Mouse (Mus musculus) lung, embryonic 14.5 days (tissue): ENCODE data around the gene Zkscan17. TPM values are rescaled to one million over a fixed set of nuclear protein-coding genes. Genes with fewer than 3 reads are reported as not detected.

Experiments used
- ATAC-seq: fragments of 200-750 bp; cut with Nextera tagmentation; 2 replicates; pipeline ENCODE4 v1.8.0; 2017; ENCODE audit warnings: mild to moderate bottlenecking, moderate TSS enrichment, moderate library complexity; ENCODE audit not compliant: insufficient read depth
- DNase-seq: peaks from one replicate; pipeline ENCODE4 v3.0.0-alpha.2; 2015
- H3K27ac ChIP-seq: fragments of 300-500 bp; sonication (generic); 2 replicates; pipeline ENCODE4 v1.5.1; 2014; ENCODE audit warnings: low read depth, mild to moderate bottlenecking, moderate library complexity
- H3K27me3 ChIP-seq: fragments of 300-500 bp; sonication (generic); 2 replicates; pipeline ENCODE4 v1.6.1; 2014; ENCODE audit warnings: low read length, control low read depth; ENCODE audit not compliant: insufficient read depth
- H3K36me3 ChIP-seq: fragments of 300-500 bp; sonication (generic); 2 replicates; pipeline ENCODE4 v1.6.1; 2014; ENCODE audit warnings: control low read depth; ENCODE audit not compliant: insufficient read depth
- H3K4me1 ChIP-seq: fragments of 300-500 bp; sonication (generic); 2 replicates; pipeline ENCODE4 v1.6.1; 2014; ENCODE audit warnings: antibody characterized with exemption, control low read depth; ENCODE audit not compliant: insufficient read depth
- H3K4me2 ChIP-seq: fragments of 300-500 bp; sonication (generic); 2 replicates; pipeline ENCODE4 v1.6.1; 2014; ENCODE audit warnings: mild to moderate bottlenecking
- H3K4me3 ChIP-seq: fragments of 300-500 bp; sonication (generic); 2 replicates; pipeline ENCODE4 v1.5.1; 2014; ENCODE audit warnings: low read depth, low read length
- H3K9ac ChIP-seq: fragments of 300-500 bp; sonication (generic); 2 replicates; pipeline ENCODE4 v1.6.1; 2014
- H3K9me3 ChIP-seq: fragments of 300-500 bp; sonication (generic); 2 replicates; pipeline ENCODE4 v1.6.1; 2016; ENCODE audit warnings: low read depth, low read length, control low read depth
- CTCF ChIP-seq: IDR thresholded peaks from 2 replicates; pipeline ENCODE4 v1.5.1; 2016; ENCODE audit warnings: antibody characterized with exemption, low read depth
- WGBS: fragments of 180-500 bp; shearing (Covaris S2); extraction: QIAGEN DNeasy Blood & Tissue Kit; methylation state at CpG from one replicate; pipeline ENCODE4 v1.1.7; 2014; 5-methylcytosine and 5-hydroxymethylcytosine counted together
- polyA plus RNA-seq: library from polyadenylated mRNA; unstranded; fragments of >200 nt; fragmentation: Nextera tagmentation; extraction: Ambion mirVana; gene quantifications from 2 replicates; pipeline ENCODE4 v1.2.1, GENCODE M21; 2014

The Zkscan17 gene
- polyA plus RNA-seq, 1 experiment from 2014 or later: 30.9 TPM

DNA sequence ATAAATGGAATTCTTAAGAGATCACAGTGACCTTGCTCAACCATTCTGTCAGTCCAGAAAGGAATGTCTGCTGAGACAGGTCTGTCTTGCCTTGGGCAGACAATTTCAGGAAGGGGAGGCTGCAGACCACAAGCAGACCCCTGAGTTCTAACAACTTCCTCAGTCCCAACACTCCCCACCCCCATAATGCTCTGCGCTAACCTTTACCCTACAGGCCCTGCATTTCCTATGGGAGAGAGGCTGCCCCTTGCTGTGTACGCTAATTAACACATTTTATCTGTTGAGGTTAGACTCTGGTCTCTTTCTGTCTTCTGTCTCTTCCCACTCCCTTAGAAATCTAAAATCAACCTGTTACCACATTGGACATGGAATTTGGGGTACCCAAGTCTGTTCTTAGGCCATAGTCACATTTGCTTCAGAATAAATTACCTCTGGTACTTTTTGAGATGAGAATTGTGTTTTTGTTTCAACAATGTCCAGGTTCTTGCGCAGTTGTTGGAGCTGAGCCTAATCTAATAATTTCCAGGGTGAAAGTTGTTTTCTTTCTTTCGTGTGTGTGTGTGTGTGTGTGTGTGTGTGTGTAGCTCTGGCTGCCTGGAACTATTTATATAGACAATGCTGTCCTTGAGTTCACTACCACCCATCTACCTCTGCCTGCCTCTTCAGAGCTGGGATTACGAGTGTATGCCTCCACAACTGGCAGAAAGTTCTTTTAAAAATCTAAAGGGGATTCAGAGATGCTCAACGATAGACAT lies 6.6 kb downstream of the Zkscan17 start:
- no peak for DNase-seq
- Histone ChIP-seq H3K27ac (no peak overlapping the region), H3K4me2 (no peak overlapping the region), H3K4me1 (no peaks in the 10 kb centered on the region), H3K4me3 (no peak overlapping the region), H3K9me3 (no peaks in the 10 kb centered on the region), H3K27me3 (no peaks in the 10 kb centered on the region), H3K36me3 (no peaks in the 10 kb centered on the region), H3K9ac (no peak overlapping the region)
- 65% methylated on average over 6 of the region's 6 CpGs for WGBS
- no peak for ATAC-seq
- TF ChIP-seq CTCF: no peak

DNA sequence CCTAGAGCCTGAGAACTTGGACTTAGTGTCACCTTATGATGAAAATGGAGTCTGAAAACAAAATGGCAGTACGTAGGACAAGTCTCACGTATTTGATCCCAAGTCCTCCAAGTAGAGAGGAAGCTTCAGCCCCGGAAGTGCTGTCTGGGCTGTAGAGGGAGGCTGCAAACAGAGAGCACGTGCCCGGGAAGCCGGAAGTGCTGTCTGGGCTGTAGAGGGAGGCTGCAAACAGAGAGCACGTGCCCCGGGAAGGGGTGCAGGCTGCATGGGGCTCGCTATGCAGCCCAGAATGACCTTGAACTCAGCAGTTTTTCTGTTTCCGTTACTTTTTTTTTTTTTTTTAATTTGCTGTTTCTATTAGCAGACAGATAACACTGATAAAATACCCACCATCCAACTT lies 8.3 kb downstream of the Zkscan17 start:
- no peak overlapping the region for H3K9ac ChIP-seq

DNA sequence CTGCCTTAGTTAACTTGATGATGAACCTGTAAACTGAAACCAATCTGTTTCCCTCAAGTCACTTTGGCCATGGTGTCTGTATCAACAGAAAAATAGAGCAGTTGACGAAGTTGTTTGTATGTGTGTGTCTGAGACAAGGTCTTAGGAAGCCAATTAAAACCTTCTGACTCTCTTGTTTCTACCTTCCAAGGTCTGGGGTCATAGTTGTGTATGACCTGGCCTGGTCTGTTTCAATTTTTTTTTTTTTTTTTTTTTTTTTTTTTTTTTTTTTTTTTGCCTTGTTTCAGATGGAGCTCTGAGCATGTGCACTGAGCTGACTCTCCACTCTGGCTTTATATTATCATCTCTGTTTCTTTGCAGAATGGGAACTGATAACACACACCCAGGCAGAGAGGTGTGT lies 9.1 kb downstream of the Zkscan17 start:
- no peak overlapping the region for H3K4me2 ChIP-seq
- no peaks in the 10 kb centered on the region for H3K4me1 ChIP-seq
- H3K36me3 ChIP-seq: no peaks in the 10 kb centered on the region
- no peak overlapping the region for H3K9ac ChIP-seq
- TF ChIP-seq CTCF: no peak
- no peaks in the 10 kb centered on the region for H3K9me3 ChIP-seq
- DNase-seq (no peak), ATAC-seq (no peak)
- 88% methylated on average over 1 of the region's 1 CpGs for WGBS
- H3K27me3 ChIP-seq: no peaks in the 10 kb centered on the region
- H3K4me3 ChIP-seq: no peak overlapping the region
- H3K27ac ChIP-seq: no peak overlapping the region

More for the DNA sequence above, 8.3 kb downstream of the Zkscan17 start:
- WGBS: 43% methylated on average over 10 of the region's 10 CpGs
- Histone ChIP-seq H3K36me3 (no peaks in the 10 kb centered on the region), H3K4me2 (no peak overlapping the region), H3K4me3 (no peak overlapping the region), H3K27me3 (no peaks in the 10 kb centered on the region), H3K9me3 (no peaks in the 10 kb centered on the region), H3K4me1 (no peaks in the 10 kb centered on the region), H3K27ac (no peak overlapping the region)
- no peak for ATAC-seq
- no peak for TF ChIP-seq CTCF
- peak; percentile 32 for DNase-seq

DNA sequence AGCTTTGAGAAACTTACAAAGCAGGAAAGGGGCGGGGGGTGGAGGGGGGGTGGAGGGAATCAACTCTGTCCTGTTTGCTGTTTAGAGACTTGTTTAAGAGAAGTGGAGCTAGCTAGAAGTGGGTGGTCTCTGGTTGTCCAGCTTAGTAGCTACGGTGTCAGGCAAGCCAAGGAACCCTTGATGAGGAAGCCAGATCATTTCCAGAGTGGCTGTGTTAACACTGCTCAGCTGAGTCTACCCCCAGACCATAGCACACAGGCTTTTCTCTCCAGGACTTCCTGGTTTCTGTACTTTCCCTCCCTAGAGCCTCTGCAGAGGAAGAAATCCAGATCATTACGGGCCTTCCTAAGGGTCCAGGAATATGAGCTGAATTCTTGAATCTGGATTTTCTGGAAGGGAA lies 11.8 kb downstream of the Zkscan17 start:
- no peak overlapping the region for H3K4me2 ChIP-seq
- no peak overlapping the region for H3K4me3 ChIP-seq
- TF ChIP-seq CTCF: no peak
- H3K4me1 ChIP-seq: no peaks in the 10 kb centered on the region
- no peaks in the 10 kb centered on the region for H3K27me3 ChIP-seq
- WGBS: 65% methylated on average over 3 of the region's 3 CpGs
- H3K27ac ChIP-seq: no peak overlapping the region
- no peak for ATAC-seq
- no peak overlapping the region for H3K9ac ChIP-seq
- H3K36me3 ChIP-seq: no peaks in the 10 kb centered on the region
- no peak for DNase-seq
- no peaks in the 10 kb centered on the region for H3K9me3 ChIP-seq

DNA sequence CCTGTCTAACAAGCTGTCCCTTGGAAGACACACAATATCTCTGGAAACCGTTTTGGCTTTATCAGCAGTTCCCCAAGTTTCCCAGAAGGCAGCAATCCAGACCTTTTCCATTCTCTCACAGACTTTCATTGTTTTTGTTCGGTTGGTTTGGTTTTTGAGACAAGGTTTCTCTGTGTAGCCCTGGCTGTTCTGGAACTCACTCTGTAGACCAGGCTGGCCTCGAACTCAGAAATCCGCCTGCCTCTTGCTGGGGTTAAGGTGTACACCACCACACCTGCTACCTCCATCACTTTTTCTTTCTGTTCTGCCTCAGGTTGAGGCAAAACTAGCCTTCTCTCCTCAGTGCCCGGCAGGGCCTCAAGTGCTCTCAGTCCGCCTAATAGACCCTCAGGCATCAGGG lies 12.2 kb downstream of the Zkscan17 start:
- H3K4me2 ChIP-seq: no peak overlapping the region
- no peak overlapping the region for H3K4me3 ChIP-seq
- no peaks in the 10 kb centered on the region for H3K4me1 ChIP-seq
- no peaks in the 10 kb centered on the region for H3K36me3 ChIP-seq
- ATAC-seq (no peak), DNase-seq (no peak)
- WGBS: 55% methylated on average over 6 of the region's 6 CpGs
- no peaks in the 10 kb centered on the region for H3K27me3 ChIP-seq
- no peaks in the 10 kb centered on the region for H3K9me3 ChIP-seq
- no peak overlapping the region for H3K27ac ChIP-seq
- no peak overlapping the region for H3K9ac ChIP-seq
- TF ChIP-seq CTCF: no peak

DNA sequence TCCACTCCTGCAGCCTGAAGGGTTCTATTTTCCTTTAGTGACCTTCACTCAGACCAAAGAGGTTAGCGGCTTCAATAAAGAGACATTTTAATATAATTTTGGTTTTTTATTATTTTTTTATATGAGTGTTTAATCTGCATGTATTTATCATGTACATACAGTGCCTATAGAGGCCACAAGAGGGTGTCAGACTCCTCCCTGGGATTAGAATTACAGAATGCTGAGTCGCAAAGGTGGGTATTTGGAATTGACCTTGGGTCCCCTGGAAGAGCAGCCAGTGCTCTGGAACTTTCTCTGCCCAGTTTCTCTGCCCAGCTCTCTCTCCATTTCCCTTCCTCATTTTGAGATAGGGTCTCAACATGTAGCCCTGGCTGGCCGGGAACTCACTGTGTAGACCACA lies 13.0 kb downstream of the Zkscan17 start:
- ATAC-seq (no peak), DNase-seq (no peak)
- no peaks in the 10 kb centered on the region for H3K36me3 ChIP-seq
- no peak overlapping the region for H3K27ac ChIP-seq
- no peak overlapping the region for H3K4me2 ChIP-seq
- 85% methylated on average over 3 of the region's 3 CpGs for WGBS
- H3K9ac ChIP-seq: no peak overlapping the region
- no peaks in the 10 kb centered on the region for H3K4me1 ChIP-seq
- no peaks in the 10 kb centered on the region for H3K27me3 ChIP-seq
- H3K4me3 ChIP-seq: no peak overlapping the region
- no peaks in the 10 kb centered on the region for H3K9me3 ChIP-seq
- TF ChIP-seq CTCF: peak; percentile 32

DNA sequence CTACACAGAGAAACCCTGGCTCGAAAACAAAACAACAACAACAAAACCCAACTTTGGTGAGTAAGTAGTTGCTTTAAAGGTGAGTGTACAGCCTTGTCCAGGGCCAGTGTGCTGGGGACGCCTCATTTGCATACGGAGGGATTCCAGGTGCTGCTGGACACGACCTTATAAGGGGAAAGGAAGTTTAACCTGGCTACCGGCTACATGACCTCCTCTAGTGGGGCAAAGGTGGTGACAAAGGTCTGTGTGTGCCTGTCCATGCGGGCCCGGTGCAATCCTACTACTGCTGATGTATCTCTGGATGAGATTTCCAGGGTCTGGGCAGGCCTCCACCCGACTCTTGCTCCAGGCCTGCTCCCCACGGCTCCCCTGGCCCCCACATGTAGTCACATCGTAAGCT lies 13.8 kb downstream of the Zkscan17 start:
- Histone ChIP-seq H3K27me3 (no peaks in the 10 kb centered on the region), H3K4me1 (no peaks in the 10 kb centered on the region), H3K27ac (no peak overlapping the region), H3K4me2 (no peak overlapping the region), H3K36me3 (no peaks in the 10 kb centered on the region), H3K9ac (no peak overlapping the region), H3K4me3 (no peak overlapping the region), H3K9me3 (no peaks in the 10 kb centered on the region)
- 85% methylated on average over 10 of the region's 10 CpGs for WGBS
- ATAC-seq (no peak), DNase-seq (no peak)
- no peak for TF ChIP-seq CTCF
